Mouse (Mus musculus): ENCODE results near the gene Ddx25. TPM values are rescaled to one million over a fixed set of nuclear protein-coding genes. Genes with fewer than 3 reads are reported as not detected.

Ddx25 gene
- polyA plus RNA-seq (2014; fragmentation: Illumina TruSeq; extraction: RNeasy Lipid Tissue Mini Kit (QIAGEN cat#74804); ENCODE audit: low read depth, low replicate concordance), result 1.5 TPM

DNA sequence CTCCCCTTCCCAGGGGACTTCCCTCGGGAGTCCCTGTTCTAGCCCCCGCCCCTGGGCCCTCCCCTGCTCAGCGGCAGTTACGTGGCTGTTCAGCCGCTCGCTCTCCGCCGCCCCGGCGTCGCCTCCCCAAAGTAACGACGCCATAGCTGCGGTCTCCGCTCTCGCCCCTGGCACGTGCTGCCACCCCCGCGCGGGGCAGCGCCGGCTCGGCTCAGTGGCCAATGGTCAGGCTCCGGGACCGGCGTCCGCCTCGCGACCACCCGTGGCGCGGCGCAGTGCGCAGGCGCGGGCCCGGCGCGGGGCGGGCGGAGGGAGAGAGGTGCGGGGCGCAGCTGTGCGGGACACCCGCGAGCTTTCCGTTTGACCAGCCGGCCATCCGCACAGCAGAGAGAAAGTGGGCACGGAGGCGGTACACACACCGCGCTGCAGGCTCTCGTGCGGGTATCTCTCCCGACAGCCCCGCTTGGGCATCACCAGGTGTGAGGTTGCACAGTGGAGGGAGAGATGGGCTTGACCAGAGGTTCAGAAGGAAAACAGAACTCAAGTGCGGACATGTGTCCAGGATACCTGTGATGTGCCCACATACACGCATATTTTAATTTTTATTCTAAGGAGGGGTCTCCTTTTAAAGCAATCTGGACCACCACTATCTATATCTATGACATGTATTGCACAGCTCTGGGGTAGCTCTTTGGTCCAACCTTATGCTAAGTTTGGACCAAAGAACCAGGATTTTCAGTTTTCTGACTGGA lies at the start of gene Ddx25, which contains the start of gene Pus3:
Ddx25 (minus strand) TSS at position 272 of the 752 bp plus-strand sequence.
Pus3 (plus strand) TSS at position 339 of the 752 bp plus-strand sequence.

DNA sequence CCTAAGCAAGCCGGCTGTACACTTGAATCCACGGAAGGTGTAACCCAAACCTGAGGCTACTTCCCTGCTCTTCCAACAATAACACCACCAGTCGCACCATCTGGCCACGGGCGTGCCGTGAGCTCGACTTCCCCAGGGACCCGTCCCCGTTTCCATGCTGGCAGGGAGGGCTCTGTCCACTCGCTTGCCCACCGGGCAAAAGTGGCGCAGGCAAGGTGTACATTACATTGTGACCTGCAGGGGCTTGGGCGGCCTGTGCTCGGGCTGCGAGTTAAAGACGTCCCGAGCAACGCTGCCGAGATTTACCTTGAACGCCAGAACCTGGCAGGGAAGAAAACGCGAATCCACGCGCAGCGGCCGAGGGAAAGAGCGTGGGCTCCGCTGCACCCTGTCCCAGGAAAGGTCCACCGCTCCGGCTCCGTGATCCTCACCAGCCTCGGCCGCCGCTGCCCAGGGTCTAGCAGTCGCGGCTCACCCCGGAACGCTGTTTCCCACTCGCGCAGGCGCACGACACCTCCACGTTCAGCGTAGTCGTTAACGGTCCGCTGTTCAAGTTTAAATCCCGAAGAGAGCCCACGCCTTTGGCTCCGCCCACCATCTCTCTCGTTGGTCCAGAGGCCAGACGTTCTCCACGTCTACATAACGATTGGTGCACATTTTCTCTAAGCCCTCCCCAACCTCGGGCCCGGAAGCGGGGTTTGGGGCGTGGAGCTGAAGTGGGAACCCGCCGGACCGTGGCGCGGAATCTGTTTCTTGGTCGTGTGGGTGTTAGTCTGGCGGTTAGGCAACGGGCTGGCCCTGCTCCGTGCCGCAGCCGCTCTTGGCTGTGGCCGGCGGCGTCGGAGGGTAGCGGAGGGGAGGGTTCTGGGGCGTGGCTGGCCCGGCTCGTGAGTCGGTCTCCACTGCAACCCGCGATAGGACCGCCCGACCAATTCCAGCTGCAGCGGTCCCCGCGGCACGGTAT lies 11.5 kb upstream of the Ddx25 start, which contains the start of the genes Pate2 and Hyls1:
Pate2 (plus strand) TSS at position 714 of the 964 bp plus-strand sequence.
Hyls1 (minus strand) TSS at position 828 of the 964 bp plus-strand sequence.

DNA sequence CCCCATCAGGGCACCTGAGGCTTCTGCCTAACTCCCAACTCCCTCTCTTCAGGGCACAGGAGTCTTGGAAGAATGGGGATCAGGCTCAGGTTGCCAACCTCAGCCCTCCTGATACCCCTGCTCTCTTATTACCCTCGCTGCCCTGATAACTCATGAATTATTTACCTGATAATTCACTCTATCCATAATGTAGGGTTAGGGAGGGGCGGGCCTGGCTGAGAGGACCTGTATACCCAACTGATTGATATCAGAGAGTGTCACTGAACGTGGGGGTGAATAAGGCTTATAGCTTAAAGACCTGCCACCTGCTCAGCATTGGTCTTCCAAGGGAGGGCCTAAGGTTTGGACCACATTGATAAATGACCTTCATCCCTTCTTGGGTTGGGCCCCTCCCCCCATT lies 40.2 kb downstream of the Ddx25 start, which contains the start of gene Gm1113:
Gm1113 (minus strand) TSS at position 101 of the 400 bp plus-strand sequence.

Other genes with a start within 250 kb of the Ddx25 start
- gene Cdon, start 137.4 kb downstream of the Ddx25 start, polyA plus RNA-seq (2014; fragmentation: Illumina TruSeq; extraction: RNeasy Lipid Tissue Mini Kit (QIAGEN cat#74804); ENCODE audit: low read depth, low replicate concordance), result 6.2 TPM
- not detected for gene Gm1113, start 40.3 kb downstream of the Ddx25 start, polyA plus RNA-seq (2014; fragmentation: Illumina TruSeq; extraction: RNeasy Lipid Tissue Mini Kit (QIAGEN cat#74804); ENCODE audit: low read depth, low replicate concordance)
- 33.5 TPM for gene Pus3, start 67 bp upstream of the Ddx25 start, polyA plus RNA-seq (2014; fragmentation: Illumina TruSeq; extraction: RNeasy Lipid Tissue Mini Kit (QIAGEN cat#74804); ENCODE audit: low read depth, low replicate concordance)
- 0.87 TPM for gene Pate2, start 11.8 kb upstream of the Ddx25 start, polyA plus RNA-seq (2014; fragmentation: Illumina TruSeq; extraction: RNeasy Lipid Tissue Mini Kit (QIAGEN cat#74804); ENCODE audit: low read depth, low replicate concordance)
- 9.0 TPM for gene Hyls1, start 11.9 kb upstream of the Ddx25 start, polyA plus RNA-seq (2014; fragmentation: Illumina TruSeq; extraction: RNeasy Lipid Tissue Mini Kit (QIAGEN cat#74804); ENCODE audit: low read depth, low replicate concordance)
- not detected for gene Pate4, start 53.4 kb upstream of the Ddx25 start, polyA plus RNA-seq (2014; fragmentation: Illumina TruSeq; extraction: RNeasy Lipid Tissue Mini Kit (QIAGEN cat#74804); ENCODE audit: low read depth, low replicate concordance)
- not detected for gene Pate3, start 89.7 kb upstream of the Ddx25 start, polyA plus RNA-seq (2014; fragmentation: Illumina TruSeq; extraction: RNeasy Lipid Tissue Mini Kit (QIAGEN cat#74804); ENCODE audit: low read depth, low replicate concordance)
- not detected for gene Pate1, start 128.9 kb upstream of the Ddx25 start, polyA plus RNA-seq (2014; fragmentation: Illumina TruSeq; extraction: RNeasy Lipid Tissue Mini Kit (QIAGEN cat#74804); ENCODE audit: low read depth, low replicate concordance)
- not detected for gene Gm17677, start 182.5 kb upstream of the Ddx25 start, polyA plus RNA-seq (2014; fragmentation: Illumina TruSeq; extraction: RNeasy Lipid Tissue Mini Kit (QIAGEN cat#74804); ENCODE audit: low read depth, low replicate concordance)
- not detected for gene Gm17727, start 219.6 kb upstream of the Ddx25 start, polyA plus RNA-seq (2014; fragmentation: Illumina TruSeq; extraction: RNeasy Lipid Tissue Mini Kit (QIAGEN cat#74804); ENCODE audit: low read depth, low replicate concordance)
- not detected for gene Gm27235, start 231.6 kb upstream of the Ddx25 start, polyA plus RNA-seq (2014; fragmentation: Illumina TruSeq; extraction: RNeasy Lipid Tissue Mini Kit (QIAGEN cat#74804); ENCODE audit: low read depth, low replicate concordance)
- 0.58 TPM for gene D730048I06Rik, start 231.6 kb upstream of the Ddx25 start, polyA plus RNA-seq (2014; fragmentation: Illumina TruSeq; extraction: RNeasy Lipid Tissue Mini Kit (QIAGEN cat#74804); ENCODE audit: low read depth, low replicate concordance)